Mouse (Mus musculus): ENCODE results near the gene Hdac8.

- no peak for TF ChIP-seq CTCF (IDR thresholded peaks at IDR 0.05; ENCODE audit: extremely low read depth, insufficient read depth, low read length)
- TF ChIP-seq POLR2A (IDR thresholded peaks at IDR 0.05; ENCODE audit: extremely low read depth, insufficient read depth, low read length): no peak
Observed at GRCm38 (mm10) chrX:102509205-102509604, 4.0 kb upstream of the Hdac8 start.

Measured in cortical plate, adult 2 months (tissue).